Comparison of ENCODE assay signal across 14 mouse cellular contexts in genomic region chr10:86183148-86183885, GRCm38 (mm10).
DNase-seq lines count a peak whose midpoint lies in the region; ATAC-seq and TF ChIP-seq lines count a peak whose summit lies in the region.
"Had no signal": no experiment of that assay in that cellular context is flagged by ENCODE, and none has a peak within 500 bp of the region (broad histone marks: within the 10 kb centered on the region; RNA-seq: fewer than 3 reads in every experiment).

No protein-coding gene starts in this region.

- no peak overlapping the region for H3ac ChIP-seq in myocyte (ENCODE audit: control insufficient read depth, insufficient read length)

- no peaks in the 10 kb centered on the region for H3K79me2 ChIP-seq in myocyte (ENCODE audit: control insufficient read depth, insufficient read depth)

- H3K4me2 ChIP-seq in kidney, embryonic 16.5 days (replicated peaks; ENCODE audit: low read depth, low read length), result no peak overlapping the region
- H3K4me2 ChIP-seq in myocyte (ENCODE audit: low read depth), result peak overlapping the region; percentile 32

- peaks cover 40% of the 10 kb centered on the region for H3K4me1 ChIP-seq in megakaryocyte, embryonic 14.5 days
- peaks cover 9% of the 10 kb centered on the region for H3K4me1 ChIP-seq in kidney, embryonic 16.5 days (ENCODE audit: insufficient read depth, low read length)

- no peak overlapping the region for H3K27ac ChIP-seq in kidney, embryonic 16.5 days (ENCODE audit: low read length)
- H3K27ac ChIP-seq: midbrain, embryonic 10.5 days had no signal

- H3K4me3 ChIP-seq in megakaryocyte, embryonic 14.5 days (replicated peaks), result peak overlapping the region; percentile 7
- H3K4me3 ChIP-seq in kidney, embryonic 16.5 days (ENCODE audit: low read length), result no peak overlapping the region
- H3K4me3 ChIP-seq in myocyte, result no peak overlapping the region
- H3K4me3 ChIP-seq: midbrain, embryonic 10.5 days had no signal

- WGBS in kidney, embryonic 16.5 days, result 35% methylated on average over 8 of the region's 8 CpGs

- H3K9me3 ChIP-seq in megakaryocyte, embryonic 14.5 days, result no peaks in the 10 kb centered on the region
- H3K9me3 ChIP-seq in kidney, embryonic 16.5 days (ENCODE audit: low read length), result no peaks in the 10 kb centered on the region
- H3K9me3 ChIP-seq: midbrain, embryonic 10.5 days had no signal

- no peak overlapping the region for H3K9ac ChIP-seq in kidney, embryonic 16.5 days (replicated peaks; ENCODE audit: low read length)

- ATAC-seq in megakaryocyte, adult 5-6 weeks (ENCODE audit: poor library complexity, severe bottlenecking), result no peak
- 0 out of 2 replicates have a peak, but pooled peaks have one; percentile 49 for ATAC-seq in kidney, embryonic 16.5 days (ENCODE audit: low FRiP score, low TSS enrichment)
- ATAC-seq: forebrain, embryonic 16.5 days; Patski had no signal

- intact Hi-C loops in left cerebral cortex, postnatal 14 days (cut with DNase I), result loop anchor here (2.0 to 10.0 kb wide), 2 partner anchors 111 to 281 kb away; no protein-coding TSS in a partner anchor

- TF ChIP-seq POLR2A in myocyte (IDR thresholded peaks at IDR 0.05; ENCODE audit: insufficient read length, low read depth), result no peak

- H3K36me3 ChIP-seq in megakaryocyte, embryonic 14.5 days (replicated peaks; ENCODE audit: low read length), result no peaks in the 10 kb centered on the region
- no peaks in the 10 kb centered on the region for H3K36me3 ChIP-seq in kidney, embryonic 16.5 days (ENCODE audit: insufficient read depth, low read length)
- no peaks in the 10 kb centered on the region for H3K36me3 ChIP-seq in myocyte (ENCODE audit: control insufficient read depth, insufficient read depth)
- H3K36me3 ChIP-seq: midbrain, embryonic 10.5 days had no signal

- DNase-seq in embryo, embryonic 10.5 days (ENCODE audit: low spot score), result peak; percentile 27
- no peak for DNase-seq in embryo, embryonic 9.5 days (ENCODE audit: extremely low spot score)
- no peak for DNase-seq in left cerebral cortex, postnatal 14 days (ENCODE audit: low spot score in 2 of 2)
- no peak for DNase-seq in cerebellum, adult 11-12 months
- DNase-seq: cerebellum, postnatal 36 days; liver; thymus, postnatal 4 days had no signal

- peaks cover 10% of the 10 kb centered on the region for H3K27me3 ChIP-seq in megakaryocyte, embryonic 14.5 days (replicated peaks)
- H3K27me3 ChIP-seq in kidney, embryonic 16.5 days (ENCODE audit: insufficient read depth, low read length), result no peaks in the 10 kb centered on the region
- H3K27me3 ChIP-seq in myocyte (ENCODE audit: control insufficient read depth, insufficient read depth, insufficient read length), result no peaks in the 10 kb centered on the region
- H3K27me3 ChIP-seq: Patski had no signal

TF ChIP-seq in myocyte, 11 proteins besides CTCF, POLR2A, EP300 and RAD21:
- TF ChIP-seq E2F4 (IDR thresholded peaks at IDR 0.05; ENCODE audit: insufficient read depth) (no peak), REST (IDR thresholded peaks at IDR 0.05; ENCODE audit: insufficient read depth, insufficient read length) (no peak), CEBPB (IDR thresholded peaks at IDR 0.05; ENCODE audit: insufficient read depth, poor library complexity, severe bottlenecking) (no peak), MAX (IDR thresholded peaks at IDR 0.05; ENCODE audit: low read depth) (no peak), MYOG (IDR thresholded peaks at IDR 0.05; ENCODE audit: control insufficient read depth in 1 of 3, insufficient read depth in 1 of 3, insufficient read length in 2 of 3, low read depth in 2 of 3) (no peak), TCF3 (IDR thresholded peaks at IDR 0.05; ENCODE audit: insufficient read length, low read depth) (no peak), MYOD1 (IDR thresholded peaks at IDR 0.05; ENCODE audit: control insufficient read depth in 1 of 3, insufficient read length in 2 of 3, low read depth in 2 of 3) (no peak), SRF (IDR thresholded peaks at IDR 0.05; ENCODE audit: control insufficient read depth, insufficient read length, low read depth) (no peak), USF1 (IDR thresholded peaks at IDR 0.05; ENCODE audit: low read depth) (no peak), TCF12 (IDR thresholded peaks at IDR 0.05; ENCODE audit: insufficient read depth, poor library complexity, severe bottlenecking) (no peak), POLR2AphosphoS2 (IDR thresholded peaks at IDR 0.05; ENCODE audit: insufficient read length, low read depth) (no peak)
